Mouse (Mus musculus) CH12.LX (cell line): Measurements from ENCODE around the gene Prkg2. TPM values are rescaled to one million over a fixed set of nuclear protein-coding genes. Genes with fewer than 3 reads are reported as not detected.

ENCODE experiments used
- DNase-seq: peaks from one replicate; pipeline ENCODE4 v3.0.0-alpha.2; 2013; ENCODE audit errors: extremely low read depth
- H3K27ac ChIP-seq: 2 replicates; pipeline ENCODE4 v1.5.1; 2012; ENCODE audit warnings: low read depth, mild to moderate bottlenecking, control low read depth, moderate library complexity; ENCODE audit not compliant: insufficient read depth
- H3K27me3 ChIP-seq: replicated peaks from 2 replicates; pipeline ENCODE3; 2012; ENCODE audit warnings: inconsistent platforms
- H3K36me3 ChIP-seq, 2 experiments: replicated peaks in 1 of 2; 2 replicates each; pipeline versions ENCODE3 to v1.6.1; 2012; ENCODE audit warnings: inconsistent platforms in 1 of 2, low read length in 1 of 2, mild to moderate bottlenecking in 1 of 2, mixed read lengths in 1 of 2, moderate library complexity in 1 of 2; ENCODE audit not compliant: control insufficient read depth in 1 of 2, insufficient read depth in 1 of 2
- H3K4me1 ChIP-seq, 2 experiments: 2 replicates each; pipeline ENCODE4 v1.6.1; 2012; ENCODE audit warnings: inconsistent platforms in 1 of 2, moderate library complexity in 1 of 2; ENCODE audit not compliant: insufficient read depth in 2 of 2, control insufficient read depth in 1 of 2
- H3K4me2 ChIP-seq: 2 replicates; pipeline ENCODE4 v1.6.1; 2012; ENCODE audit warnings: low read depth, mild to moderate bottlenecking, control low read depth; ENCODE audit not compliant: poor library complexity, insufficient read depth, severe bottlenecking
- H3K4me3 ChIP-seq, 3 experiments: fragments of 150-350 bp in 1 of 3; sonication (generic) in 1 of 3; replicated peaks in 1 of 3; 2 replicates each; pipeline versions ENCODE3 to v1.5.1; 2011 to 2012; ENCODE audit warnings: low read depth in 2 of 3, low read length in 2 of 3, mild to moderate bottlenecking in 2 of 3, moderate library complexity in 2 of 3, control low read depth in 1 of 3, improper control_type of control experiment in 1 of 3, inconsistent platforms in 1 of 3, mixed read lengths in 1 of 3; ENCODE audit not compliant: poor library complexity in 1 of 3
- H3K79me2 ChIP-seq: replicated peaks from 2 replicates; pipeline ENCODE4 v1.6.1; 2012; ENCODE audit warnings: mild to moderate bottlenecking, moderate library complexity; ENCODE audit not compliant: control insufficient read depth, poor library complexity, insufficient read depth, severe bottlenecking; ENCODE audit errors: extremely low read depth
- H3K9ac ChIP-seq: 2 replicates; pipeline ENCODE4 v1.6.1; 2012; ENCODE audit warnings: low read depth, mild to moderate bottlenecking, control low read depth, moderate library complexity; ENCODE audit not compliant: insufficient read depth
- H3K9me3 ChIP-seq: replicated peaks from 2 replicates; pipeline ENCODE3; 2012; ENCODE audit warnings: low read length, inconsistent platforms, mixed read lengths
- BHLHE40 ChIP-seq: IDR thresholded peaks from 2 replicates; pipeline ENCODE4 v1.6.1; 2011; ENCODE audit warnings: mild to moderate bottlenecking, low read depth, low read length, improper control_type of control experiment
- CHD1 ChIP-seq: IDR thresholded peaks from 2 replicates; pipeline ENCODE4 v1.6.1; 2012; ENCODE audit warnings: low read depth, low read length, improper control_type of control experiment, inconsistent platforms
- CTCF ChIP-seq, 2 experiments: IDR thresholded peaks in 1 of 2; conservative IDR thresholded peaks in 1 of 2; 2 replicates each; pipeline ENCODE4 v1.5.1; 2011 to 2012; ENCODE audit warnings: low read depth in 2 of 2, low read length in 2 of 2, improper control_type of control experiment in 1 of 2, inconsistent platforms in 1 of 2, mild to moderate bottlenecking in 1 of 2, moderate library complexity in 1 of 2
- ELF1 ChIP-seq: IDR thresholded peaks from 2 replicates; pipeline ENCODE4 v1.6.1; 2014; ENCODE audit warnings: low read depth, mild to moderate bottlenecking, inconsistent platforms, low read length, improper control_type of control experiment
- EP300 ChIP-seq: IDR thresholded peaks from 2 replicates; pipeline ENCODE4 v1.6.1; 2011; ENCODE audit warnings: low read length, improper control_type of control experiment
- GABPA ChIP-seq: IDR thresholded peaks from 2 replicates; pipeline ENCODE4 v1.6.1; 2012; ENCODE audit warnings: low read depth, low read length, improper control_type of control experiment, inconsistent platforms; ENCODE audit not compliant: insufficient replicate concordance
- IRF4 ChIP-seq: IDR thresholded peaks from 2 replicates; pipeline ENCODE4 v1.6.1; 2014; ENCODE audit warnings: low read depth, mild to moderate bottlenecking, inconsistent platforms, low read length, improper control_type of control experiment
- JUND ChIP-seq: conservative IDR thresholded peaks from 2 replicates; pipeline ENCODE4 v1.6.1; 2011; ENCODE audit warnings: low read depth, low read length, improper control_type of control experiment
- KAT2A ChIP-seq: IDR thresholded peaks from 2 replicates; pipeline ENCODE4 v1.6.1; 2012; ENCODE audit warnings: low read length, improper control_type of control experiment, inconsistent platforms; ENCODE audit not compliant: insufficient replicate concordance
- MAFK ChIP-seq: IDR thresholded peaks from 2 replicates; pipeline ENCODE4 v1.6.1; 2011; ENCODE audit warnings: low read length, improper control_type of control experiment; ENCODE audit not compliant: insufficient replicate concordance
- MAX ChIP-seq: IDR thresholded peaks from 2 replicates; pipeline ENCODE4 v1.6.1; 2011; ENCODE audit warnings: low read length, improper control_type of control experiment
- MAZ ChIP-seq: IDR thresholded peaks from 2 replicates; pipeline ENCODE4 v1.6.1; 2012; ENCODE audit warnings: low read depth, mild to moderate bottlenecking, inconsistent platforms, low read length, improper control_type of control experiment, moderate library complexity
- MEF2A ChIP-seq: IDR thresholded peaks from 2 replicates; pipeline ENCODE4 v1.6.1; 2014; ENCODE audit warnings: low read depth, mild to moderate bottlenecking, inconsistent platforms, low read length, improper control_type of control experiment, borderline replicate concordance
- MXI1 ChIP-seq: IDR thresholded peaks from 2 replicates; pipeline ENCODE4 v1.6.1; 2011; ENCODE audit warnings: mild to moderate bottlenecking, low read depth, low read length, improper control_type of control experiment
- MYC ChIP-seq: IDR thresholded peaks from 2 replicates; pipeline ENCODE4 v1.6.1; 2011; ENCODE audit warnings: low read depth, mild to moderate bottlenecking, improper control_type of control experiment, low read length
- NELFE ChIP-seq: IDR thresholded peaks from 2 replicates; pipeline ENCODE4 v1.6.1; 2011; ENCODE audit warnings: low read depth, low read length, improper control_type of control experiment
- NRF1 ChIP-seq: IDR thresholded peaks from 2 replicates; pipeline ENCODE4 v1.6.1; 2014; ENCODE audit warnings: low read depth, mild to moderate bottlenecking, inconsistent platforms, low read length, improper control_type of control experiment, moderate library complexity
- POLR2A ChIP-seq: IDR thresholded peaks from 2 replicates; pipeline ENCODE4 v1.6.1; 2011; ENCODE audit warnings: low read depth, mild to moderate bottlenecking, improper control_type of control experiment, low read length
- RAD21 ChIP-seq: IDR thresholded peaks from 2 replicates; pipeline ENCODE4 v1.6.1; 2011; ENCODE audit warnings: low read depth, mild to moderate bottlenecking, low read length, improper control_type of control experiment, moderate library complexity
- RCOR1 ChIP-seq: conservative IDR thresholded peaks from 2 replicates; pipeline ENCODE4 v1.6.1; 2012; ENCODE audit warnings: low read depth, mild to moderate bottlenecking, inconsistent platforms, low read length, improper control_type of control experiment
- SMC3 ChIP-seq: IDR thresholded peaks from 2 replicates; pipeline ENCODE4 v1.6.1; 2011; ENCODE audit warnings: low read depth, low read length, improper control_type of control experiment
- TBP ChIP-seq: conservative IDR thresholded peaks from 2 replicates; pipeline ENCODE4 v1.6.1; 2011; ENCODE audit warnings: low read depth, low read length, improper control_type of control experiment
- TCF12 ChIP-seq: IDR thresholded peaks from 2 replicates; pipeline ENCODE4 v1.6.1; 2014; ENCODE audit warnings: low read depth, mild to moderate bottlenecking, inconsistent platforms, low read length, improper control_type of control experiment
- UBTF ChIP-seq: IDR thresholded peaks from 2 replicates; pipeline ENCODE4 v1.6.1; 2012; ENCODE audit warnings: low read depth, mild to moderate bottlenecking, inconsistent platforms, low read length, improper control_type of control experiment, moderate library complexity
- USF1 ChIP-seq: IDR thresholded peaks from 2 replicates; pipeline ENCODE4 v1.6.1; 2014; ENCODE audit warnings: low read depth, mild to moderate bottlenecking, inconsistent platforms, low read length, improper control_type of control experiment
- USF2 ChIP-seq: conservative IDR thresholded peaks from 2 replicates; pipeline ENCODE4 v1.6.1; 2011; ENCODE audit warnings: low read depth, low read length, improper control_type of control experiment
- ZC3H11A ChIP-seq: IDR thresholded peaks from 2 replicates; pipeline ENCODE4 v1.6.1; 2012; ENCODE audit warnings: low read depth, mild to moderate bottlenecking, inconsistent platforms, low read length, improper control_type of control experiment
- ZKSCAN1 ChIP-seq: IDR thresholded peaks from 2 replicates; pipeline ENCODE4 v1.6.1; 2012; ENCODE audit warnings: low read depth, inconsistent platforms, low read length, improper control_type of control experiment, borderline replicate concordance
- ZMIZ1 ChIP-seq: IDR thresholded peaks from 2 replicates; pipeline ENCODE4 v1.6.1; 2012; ENCODE audit warnings: low read depth, mild to moderate bottlenecking, inconsistent platforms, low read length, improper control_type of control experiment
- dilution Hi-C: fragments of 300-500 bp; cut with MboI; formaldehyde crosslinking; loops from 2 replicates; pipeline ENCODE4 v1.14.3; 2020; ENCODE audit warnings: low sequenced_read_pairs; ENCODE audit not compliant: extremely low pct_unique_long_range_greater_than_20kb, extremely low pct_ligation_motif_present
- in situ Hi-C: fragments of 300-500 bp; cut with MboI; formaldehyde crosslinking; loops from 3 replicates; pipeline ENCODE4 v1.14.3; 2019; ENCODE audit warnings: low sequenced_read_pairs, low pct_ligation_motif_present, low pct_unique_long_range_greater_than_20kb, mixed read lengths
- polyA plus RNA-seq: library from polyadenylated mRNA; unstranded; fragments of >175 nt; gene quantifications from 2 replicates; pipeline ENCODE4 v1.2.1, GENCODE M21; 2012; ENCODE audit warnings: low read depth; ENCODE audit not compliant: insufficient read length
- total RNA-seq, 2 experiments: library from RNA; depleted of rRNA; stranded (reverse); fragments of 300-350 nt in 1 of 2; fragments of >200 nt in 1 of 2; gene quantifications; 2 replicates each; pipeline ENCODE4 v1.2.3; 2012 to 2014

Gene Prkg2
- total and polyA plus RNA-seq, 3 experiments = not detected

- in situ Hi-C loops = no loop called here
- no peaks in the 10 kb centered on the region for H3K27me3 ChIP-seq
- dilution Hi-C loops = no loop called here
- DNase-seq = no peak
- H3K36me3 ChIP-seq = no peaks in the 10 kb centered on the region
- no peaks in the 10 kb centered on the region for H3K4me1 ChIP-seq
- no peak overlapping the region for H3K9ac ChIP-seq
- no peak overlapping the region for H3K4me3 ChIP-seq
- no peak overlapping the region for H3K4me2 ChIP-seq
- no peak for TF ChIP-seq USF1
- no peak for TF ChIP-seq CHD1
- TF ChIP-seq GABPA = no peak
- no peak for TF ChIP-seq BHLHE40
- no peak for TF ChIP-seq NELFE
- no peak for TF ChIP-seq MAX
- no peak for TF ChIP-seq ZKSCAN1
- no peak for TF ChIP-seq MAZ
- TF ChIP-seq TBP = no peak
- no peak for TF ChIP-seq USF2
- no peak for TF ChIP-seq MYC
- no peak for TF ChIP-seq NRF1
- TF ChIP-seq JUND = no peak
- TF ChIP-seq RCOR1 = no peak
- TF ChIP-seq RAD21 = no peak
- no peak for TF ChIP-seq SMC3
- no peak for TF ChIP-seq ELF1
- no peak for TF ChIP-seq POLR2A
- no peak for TF ChIP-seq MXI1
- no peak for TF ChIP-seq EP300
- H3K27ac ChIP-seq = no peak overlapping the region
- H3K9me3 ChIP-seq = no peaks in the 10 kb centered on the region
- no peaks in the 10 kb centered on the region for H3K79me2 ChIP-seq
Observed at GRCm38 (mm10) chr5:99078375-99078774, 41.2 kb upstream of the Prkg2 start.

DNA sequence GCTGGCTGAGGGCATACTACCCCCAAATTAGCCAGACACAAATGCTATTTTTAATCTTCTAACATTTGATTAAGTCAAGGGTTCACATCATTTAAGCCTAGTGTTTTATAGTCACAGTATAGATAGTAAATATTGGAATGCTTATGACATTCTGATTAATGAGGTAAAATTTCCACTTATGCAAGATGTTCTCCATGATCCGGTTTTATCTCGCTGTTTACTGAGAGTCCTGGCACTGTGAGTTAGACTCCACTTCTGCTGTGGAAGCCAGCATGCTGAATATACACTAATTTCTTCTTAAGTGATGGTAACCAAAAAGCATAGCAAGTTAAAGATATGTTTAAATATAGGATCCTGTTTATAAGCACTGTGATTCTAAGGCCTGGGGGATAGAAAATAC lies 31.2 kb upstream of the Prkg2 start:
- no peak overlapping the region for H3K4me2 ChIP-seq
- no peaks in the 10 kb centered on the region for H3K36me3 ChIP-seq
- H3K27ac ChIP-seq = no peak overlapping the region
- no peaks in the 10 kb centered on the region for H3K9me3 ChIP-seq
- no peak overlapping the region for H3K4me3 ChIP-seq
- in situ Hi-C loops (no loop called here), dilution Hi-C loops (no loop called here)
- no peak for TF ChIP-seq NELFE
- TF ChIP-seq USF2 = no peak
- no peak for TF ChIP-seq USF1
- TF ChIP-seq RCOR1 = no peak
- no peak for TF ChIP-seq ELF1
- TF ChIP-seq MXI1 = no peak
- no peak for TF ChIP-seq UBTF
- no peak for TF ChIP-seq ZC3H11A
- no peak for TF ChIP-seq MYC
- no peak for TF ChIP-seq IRF4
- no peak for TF ChIP-seq CTCF (conservative IDR thresholded peaks at IDR 0.05 in 1 of 2, IDR thresholded peaks at IDR 0.05 in 1 of 2; ENCODE audit: low read depth in 2 of 2, low read length in 2 of 2)
- TF ChIP-seq MEF2A = no peak
- no peak for TF ChIP-seq CHD1
- TF ChIP-seq MAZ = no peak
- TF ChIP-seq MAFK = no peak
- TF ChIP-seq ZMIZ1 = no peak
- TF ChIP-seq EP300 = no peak
- no peak for TF ChIP-seq KAT2A
- TF ChIP-seq GABPA = no peak
- TF ChIP-seq TCF12 = no peak
- TF ChIP-seq, all 38 proteins: peak for 0
- no peak overlapping the region for H3K9ac ChIP-seq
- H3K4me1 ChIP-seq = no peaks in the 10 kb centered on the region; a peak in 1 of 4 replicates
- H3K27me3 ChIP-seq = no peaks in the 10 kb centered on the region
- DNase-seq = no peak
- H3K79me2 ChIP-seq = no peaks in the 10 kb centered on the region
